Mouse (Mus musculus) hindbrain, embryonic 14.5 days (tissue): ENCODE results near the gene Prm1. TPM values are rescaled to one million over a fixed set of nuclear protein-coding genes. Genes with fewer than 3 reads are reported as not detected.
A peak's percentile ranks its signal among the peaks of the same experiment; 100 is the strongest.
"Not testable (repeated sequence)": the region's sequence is repeated elsewhere in the genome, so short reads cannot be mapped to it uniquely, and the experiment has no call there.

Experiments
- ATAC-seq: fragments of 200-750 bp; cut with Nextera tagmentation; 2 replicates; pipeline ENCODE4 v1.8.0; 2017; ENCODE audit warnings: moderate number of reproducible peaks, mild to moderate bottlenecking, moderate TSS enrichment, moderate library complexity; ENCODE audit not compliant: low FRiP score
- DNase-seq: peaks from one replicate; pipeline ENCODE4 v3.0.0-alpha.2; 2015; ENCODE audit warnings: low spot score
- H3K27ac ChIP-seq: fragments of 300-500 bp; sonication (generic); 2 replicates; pipeline ENCODE4 v1.5.1; 2014; ENCODE audit warnings: mild to moderate bottlenecking, moderate library complexity
- H3K27me3 ChIP-seq: fragments of 300-500 bp; sonication (generic); 2 replicates; pipeline ENCODE4 v1.6.1; 2014; ENCODE audit warnings: mild to moderate bottlenecking, low read length, mixed read lengths; ENCODE audit not compliant: control insufficient read depth, insufficient read depth
- H3K36me3 ChIP-seq: fragments of 300-500 bp; sonication (generic); replicated peaks from 2 replicates; pipeline ENCODE4 v1.6.1; 2014; ENCODE audit not compliant: control insufficient read depth, insufficient read depth
- H3K4me1 ChIP-seq: fragments of 300-500 bp; sonication (generic); replicated peaks from 2 replicates; pipeline ENCODE4 v1.6.1; 2014; ENCODE audit warnings: antibody characterized with exemption, low read length, mixed read lengths; ENCODE audit not compliant: control insufficient read depth, insufficient read depth
- H3K4me2 ChIP-seq: fragments of 300-500 bp; sonication (generic); replicated peaks from 2 replicates; pipeline ENCODE4 v1.6.1; 2014; ENCODE audit warnings: mild to moderate bottlenecking, moderate library complexity
- H3K4me3 ChIP-seq: fragments of 300-500 bp; sonication (generic); replicated peaks from 2 replicates; pipeline ENCODE4 v1.5.1; 2014; ENCODE audit warnings: mild to moderate bottlenecking, low read length
- H3K9ac ChIP-seq: fragments of 300-500 bp; sonication (generic); 2 replicates; pipeline ENCODE4 v1.6.1; 2014
- H3K9me3 ChIP-seq: fragments of 300-500 bp; sonication (generic); 2 replicates; pipeline ENCODE4 v1.6.1; 2016; ENCODE audit warnings: low read length; ENCODE audit not compliant: control insufficient read depth
- WGBS: fragments of 180-500 bp; shearing (Covaris S2); extraction: QIAGEN DNeasy Blood & Tissue Kit; methylation state at CpG from one replicate; pipeline ENCODE4 v1.1.7; 2014; 5-methylcytosine and 5-hydroxymethylcytosine counted together
- polyA plus RNA-seq: library from polyadenylated mRNA; unstranded; fragments of >200 nt; fragmentation: Nextera tagmentation; extraction: Ambion mirVana; gene quantifications from 2 replicates; pipeline ENCODE4 v1.2.1, GENCODE M21; 2014

Prm1 gene
- polyA plus RNA-seq, 1 experiment from 2014 or later: 0.96 TPM

DNA sequence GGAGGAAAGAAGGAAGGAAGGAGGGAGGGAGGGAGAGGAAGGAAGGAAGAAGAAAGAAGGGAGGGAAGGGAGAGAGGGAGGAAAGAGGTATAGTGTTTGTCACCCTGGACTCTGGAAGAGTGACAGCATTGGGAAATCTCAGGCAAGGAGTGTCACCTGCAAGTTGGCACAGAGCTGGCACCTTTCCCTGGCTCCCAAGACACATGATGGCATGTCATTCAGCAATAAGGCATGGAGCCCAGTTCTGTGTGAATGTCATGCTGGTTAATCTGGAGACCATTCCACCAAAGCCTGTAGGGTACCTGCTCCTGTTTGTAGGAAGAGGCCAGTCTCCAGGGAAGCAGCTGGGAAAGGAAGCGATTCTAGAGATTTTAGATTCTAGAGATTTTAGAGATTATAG lies 4.7 kb upstream of the Prm1 start:
- no peaks in the 10 kb centered on the region for H3K27me3 ChIP-seq
- H3K4me2 ChIP-seq: no peak overlapping the region
- DNase-seq (no peak), ATAC-seq (no peak)
- no peaks in the 10 kb centered on the region for H3K36me3 ChIP-seq
- WGBS: 88% methylated on average over 1 of the region's 1 CpGs
- H3K9me3 ChIP-seq: no peaks in the 10 kb centered on the region
- no peak overlapping the region for H3K9ac ChIP-seq
- H3K27ac ChIP-seq: no peak overlapping the region
- H3K4me1 ChIP-seq: no peaks in the 10 kb centered on the region
- H3K4me3 ChIP-seq: no peak overlapping the region

DNA sequence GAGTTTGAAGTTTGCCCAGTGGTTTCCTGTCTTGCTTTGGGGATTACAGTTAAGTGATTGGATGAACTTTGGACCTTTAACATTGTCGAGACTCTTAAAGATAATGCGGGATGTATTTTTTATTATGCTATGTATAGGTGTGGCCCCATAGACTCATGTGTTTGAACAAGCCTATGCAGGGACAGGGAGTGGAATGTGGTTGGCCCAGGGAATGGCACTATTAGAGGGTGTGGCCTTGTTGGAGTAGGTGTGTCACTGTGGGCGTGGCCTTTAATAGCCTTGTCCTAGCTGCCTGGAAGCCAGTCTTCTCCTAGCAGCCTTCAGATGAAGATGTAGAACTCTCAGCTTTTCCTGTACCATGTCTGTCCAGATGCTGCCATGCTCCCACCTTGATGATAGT lies 3.2 kb downstream of the Prm1 start:
- not testable (repeated sequence) for H3K9ac ChIP-seq, DNase-seq, ATAC-seq, H3K9me3 ChIP-seq, H3K36me3 ChIP-seq, H3K27me3 ChIP-seq, H3K4me2 ChIP-seq, H3K4me3 ChIP-seq, H3K4me1 ChIP-seq, H3K27ac ChIP-seq
- 93% methylated on average over 3 of the region's 3 CpGs for WGBS

DNA sequence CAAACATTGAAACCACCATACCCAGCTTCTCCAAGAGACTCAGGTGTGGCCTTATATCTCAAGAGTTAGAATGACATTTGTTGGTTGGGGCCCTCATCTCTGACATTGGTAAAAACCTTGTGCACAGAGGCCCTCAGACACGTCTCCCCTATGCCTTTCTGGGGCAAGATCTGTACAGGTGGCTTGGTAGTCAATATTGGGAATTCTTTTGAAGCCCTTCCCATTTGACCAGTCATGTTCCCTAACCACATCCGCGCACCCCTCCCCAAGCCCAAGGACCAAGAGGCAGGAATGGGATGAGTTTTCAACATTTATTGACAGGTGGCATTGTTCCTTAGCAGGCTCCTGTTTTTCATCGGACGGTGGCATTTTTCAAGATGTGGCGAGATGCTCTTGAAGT lies 9.6 kb downstream of the Prm1 start, which contains the start of gene Prm2:
Gene Prm2 (minus strand): TSS at position 101 of the 400 bp plus-strand sequence.
- no peaks in the 10 kb centered on the region for H3K9me3 ChIP-seq
- 84% methylated on average over 6 of the region's 6 CpGs for WGBS
- H3K27me3 ChIP-seq: peaks cover 6% of the 10 kb centered on the region; the same call in 1 of the 2 replicates
- no peak for ATAC-seq
- H3K36me3 ChIP-seq: no peaks in the 10 kb centered on the region
- H3K4me1 ChIP-seq: no peaks in the 10 kb centered on the region
- no peak within 1 kb of the TSS for H3K9ac ChIP-seq
- H3K4me3 ChIP-seq: no peak within 1 kb of the TSS
- H3K27ac ChIP-seq: no peak within 1 kb of the TSS
- no peak for DNase-seq
- H3K4me2 ChIP-seq: no peak within 1 kb of the TSS

DNA sequence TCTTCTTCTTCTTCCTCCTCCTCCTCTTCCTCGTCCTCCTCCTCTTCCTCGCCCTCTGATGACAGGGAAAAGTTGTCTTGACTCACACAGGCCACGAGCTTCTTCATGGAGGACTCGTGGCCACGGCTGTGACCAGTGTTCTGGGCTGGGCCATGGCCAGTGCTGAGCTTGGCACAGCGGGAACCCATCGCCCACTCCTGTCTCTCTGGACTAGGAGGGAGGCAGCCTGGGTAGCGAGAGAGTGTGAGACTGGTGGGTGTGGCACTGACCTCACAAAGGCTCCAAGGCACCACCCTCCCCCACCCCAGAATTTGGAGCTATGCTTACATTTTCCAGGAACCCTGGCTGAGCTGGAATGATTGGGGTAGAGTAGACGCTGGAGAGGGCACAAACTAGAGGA lies 14.9 kb downstream of the Prm1 start, which contains the start of gene Prm3:
Gene Prm3 (minus strand): TSS at position 213 of the 400 bp plus-strand sequence.
- peaks cover 5% of the 10 kb centered on the region for H3K4me1 ChIP-seq
- no peak within 1 kb of the TSS for H3K27ac ChIP-seq
- 83% methylated on average over 9 of the region's 9 CpGs for WGBS
- H3K9ac ChIP-seq: no peak within 1 kb of the TSS
- ATAC-seq (no peak), DNase-seq (no peak)
- no peaks in the 10 kb centered on the region for H3K9me3 ChIP-seq
- H3K4me2 ChIP-seq: no peak within 1 kb of the TSS
- peaks cover under 1% of the 10 kb centered on the region; the same call in 1 of the 2 replicates for H3K27me3 ChIP-seq
- no peak within 1 kb of the TSS for H3K4me3 ChIP-seq
- H3K36me3 ChIP-seq: no peaks in the 10 kb centered on the region

GRCm38 (mm10) chr16:10788866-10789265 lies 16.8 kb downstream of the Prm1 start:
- Histone ChIP-seq H3K36me3 (no peaks in the 10 kb centered on the region), H3K9me3 (no peaks in the 10 kb centered on the region), H3K4me2 (no peak overlapping the region), H3K9ac (no peak overlapping the region), H3K27me3 (peaks cover 8% of the 10 kb centered on the region), H3K4me1 (peaks cover 11% of the 10 kb centered on the region), H3K4me3 (no peak overlapping the region), H3K27ac (no peak overlapping the region)
- DNase-seq (no peak), ATAC-seq (no peak)
- WGBS: 65% methylated on average over 4 of the region's 4 CpGs

DNA sequence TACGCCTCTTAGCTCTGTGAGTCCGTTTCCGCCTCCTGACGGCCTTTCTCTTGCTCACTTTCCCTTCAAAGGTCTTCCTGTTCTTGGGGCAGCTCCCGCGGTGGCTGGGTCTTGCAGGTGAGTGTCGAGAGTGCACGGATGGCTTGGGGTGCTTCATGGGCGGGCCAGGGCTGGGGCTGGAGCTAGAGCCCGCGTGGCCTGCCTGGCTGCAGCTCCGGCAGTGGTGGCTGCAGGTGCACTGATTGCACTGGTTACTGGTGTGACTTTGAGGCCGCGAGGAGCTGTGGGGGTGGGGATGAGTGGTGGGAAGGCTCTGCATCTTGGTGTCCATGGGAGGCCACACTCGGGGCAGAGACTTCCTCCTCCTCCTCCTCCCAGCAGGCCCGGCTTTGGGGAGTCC lies 17.4 kb downstream of the Prm1 start, which contains the start of gene Tnp2:
Gene Tnp2 (minus strand): TSS at position 390 of the 400 bp plus-strand sequence.
- Histone ChIP-seq H3K4me3 (no peak within 1 kb of the TSS), H3K4me1 (peaks cover 17% of the 10 kb centered on the region), H3K27me3 (peaks cover 14% of the 10 kb centered on the region), H3K36me3 (no peaks in the 10 kb centered on the region), H3K4me2 (no peak within 1 kb of the TSS), H3K9me3 (no peaks in the 10 kb centered on the region), H3K9ac (no peak within 1 kb of the TSS), H3K27ac (no peak within 1 kb of the TSS)
- no peak for DNase-seq
- no peak for ATAC-seq
- 58% methylated on average over 16 of the region's 16 CpGs for WGBS

DNA sequence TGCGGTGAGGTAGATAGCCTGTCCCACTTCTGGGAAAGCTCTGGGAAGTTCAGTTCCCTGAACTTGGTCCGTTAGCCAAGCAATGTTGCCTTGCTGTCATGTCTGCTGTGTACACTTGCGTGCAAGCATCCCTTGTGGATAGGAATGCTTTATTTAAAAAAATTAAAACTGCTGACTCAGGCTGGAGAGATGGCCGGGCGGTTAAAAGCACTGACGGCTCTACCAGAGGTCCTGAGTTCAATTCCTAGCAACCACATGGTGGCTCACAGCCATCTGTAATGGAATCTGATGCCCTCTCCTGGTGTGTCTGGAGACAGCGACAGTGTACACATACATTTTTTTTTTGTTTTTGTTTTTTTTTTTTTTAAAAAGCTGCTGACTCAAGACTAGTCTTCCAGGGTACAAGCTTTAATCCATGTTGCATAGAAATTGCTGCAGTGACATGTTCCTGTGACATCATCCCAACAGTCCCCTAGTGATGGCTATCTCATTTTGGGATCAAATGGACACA lies 18.0 kb downstream of the Prm1 start:
- DNase-seq: no peak
- Histone ChIP-seq H3K9ac (no peak overlapping the region), H3K4me1 (peaks cover 20% of the 10 kb centered on the region), H3K36me3 (no peaks in the 10 kb centered on the region), H3K4me3 (no peak overlapping the region), H3K9me3 (no peaks in the 10 kb centered on the region), H3K27ac (no peak overlapping the region), H3K4me2 (no peak overlapping the region), H3K27me3 (peaks cover 21% of the 10 kb centered on the region)
- no peak for ATAC-seq
- WGBS: 80% methylated on average over 7 of the region's 7 CpGs

DNA sequence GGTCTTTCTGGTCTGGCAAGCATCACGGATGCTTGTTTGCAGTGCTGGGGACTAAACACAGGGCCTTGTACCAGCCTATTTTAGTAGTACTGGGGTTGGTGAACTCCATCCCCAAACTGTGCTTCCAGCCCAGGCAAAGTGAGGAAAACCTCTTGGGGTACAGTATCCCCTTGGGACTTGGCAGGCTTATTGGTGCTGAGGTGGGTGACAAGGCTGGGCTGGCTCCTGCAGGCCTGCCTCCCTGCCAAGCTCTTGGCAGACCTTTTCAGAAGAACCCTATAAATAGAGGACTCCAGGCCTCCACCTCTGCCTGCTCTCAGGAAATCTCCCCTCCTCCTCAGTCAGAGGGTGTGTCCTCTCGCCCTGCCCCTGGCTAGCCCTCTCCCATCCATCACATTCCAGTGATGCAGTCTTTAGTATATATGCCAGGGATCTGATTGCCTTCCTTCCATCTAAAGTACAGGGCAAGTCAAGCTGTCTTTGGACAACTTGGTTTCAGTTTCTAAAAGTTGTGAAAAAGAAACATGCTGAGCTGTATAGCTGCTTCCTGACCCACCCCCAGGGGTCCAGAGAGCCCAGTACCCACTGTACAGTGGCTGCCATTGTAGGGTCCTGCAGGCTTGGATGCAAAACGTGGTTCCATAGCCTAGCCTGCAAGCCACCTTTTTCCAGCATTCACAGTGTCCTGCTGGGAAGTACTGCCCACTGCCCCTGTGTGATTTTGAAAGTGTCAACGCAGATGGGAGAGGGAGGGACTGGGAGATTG lies 18.7 kb downstream of the Prm1 start:
- Histone ChIP-seq H3K4me3 (no peak overlapping the region), H3K27me3 (peaks cover 22% of the 10 kb centered on the region), H3K27ac (peak overlapping the region; percentile 85; the same call in 1 of the 2 replicates), H3K4me2 (peak overlapping the region; percentile 97), H3K9ac (no peak overlapping the region), H3K9me3 (no peaks in the 10 kb centered on the region), H3K4me1 (peaks cover 26% of the 10 kb centered on the region), H3K36me3 (no peaks in the 10 kb centered on the region)
- no peak for ATAC-seq
- 61% methylated on average over 4 of the region's 4 CpGs for WGBS
- DNase-seq: no peak

DNA sequence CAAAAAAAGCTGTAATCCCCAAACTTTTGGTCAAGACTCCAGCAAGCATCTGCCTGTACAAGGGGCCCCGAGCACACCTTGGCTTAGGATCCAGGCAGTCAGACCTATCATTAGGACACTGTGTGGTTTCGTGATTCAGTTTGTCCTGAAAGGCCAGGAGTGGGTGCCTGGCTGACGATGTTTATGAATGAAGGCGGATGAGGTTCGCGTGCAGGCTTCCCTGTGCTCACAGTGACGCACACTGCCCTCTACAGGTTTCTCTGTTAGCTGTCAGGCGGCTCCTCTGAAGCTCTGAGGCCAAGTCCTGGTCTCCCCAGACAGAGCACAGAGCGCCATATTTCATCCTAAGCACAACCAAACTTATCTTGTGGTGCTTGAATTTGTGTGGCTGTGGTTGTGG lies 19.4 kb downstream of the Prm1 start:
- Histone ChIP-seq H3K9ac (peak overlapping the region; percentile 72), H3K9me3 (no peaks in the 10 kb centered on the region), H3K27me3 (peaks cover 22% of the 10 kb centered on the region), H3K4me1 (peaks cover 28% of the 10 kb centered on the region), H3K4me3 (peak overlapping the region; percentile 49), H3K27ac (peak overlapping the region; percentile 85), H3K36me3 (no peaks in the 10 kb centered on the region), H3K4me2 (peak overlapping the region; percentile 97)
- DNase-seq: peak; percentile 90
- 3% methylated on average over 9 of the region's 9 CpGs for WGBS
- ATAC-seq: peak; percentile 39
